Mouse (Mus musculus) cerebellum, postnatal 25 days (tissue): ENCODE measurements around the gene Rgn.

Experiments
- DNase-seq, 2 experiments: peaks; one replicate each; pipeline ENCODE4 v3.0.0; 2021; ENCODE audit warnings: mixed read lengths in 2 of 2

Gene Rgn

GRCm38 (mm10) chrX:20549532-20549931 lies at the start of gene Rgn:
Gene Rgn (plus strand): TSS chrX:20549787.
- no peak for DNase-seq

- no peak for DNase-seq
Observed at GRCm38 (mm10) chrX:20520290-20520939, 29.2 kb upstream of the Rgn start.

GRCm38 (mm10) chrX:20521578-20521977 lies 28.0 kb upstream of the Rgn start:
- DNase-seq: no peak

- DNase-seq: no peak
Observed at GRCm38 (mm10) chrX:20532621-20533020, 17.0 kb upstream of the Rgn start.

GRCm38 (mm10) chrX:20543867-20544266 lies 5.7 kb upstream of the Rgn start:
- no peak for DNase-seq

GRCm38 (mm10) chrX:20547609-20548008 lies 2.0 kb upstream of the Rgn start:
- peak in 1 of 2 experiments; percentile 5 for DNase-seq

GRCm38 (mm10) chrX:20548011-20548879 lies 1.3 kb upstream of the Rgn start:
- peak; percentile 36 to 40 for DNase-seq

- no peak for DNase-seq
Observed at GRCm38 (mm10) chrX:20548880-20549440, 627 bp upstream of the Rgn start.

GRCm38 (mm10) chrX:20552199-20552598 lies 2.6 kb downstream of the Rgn start:
- no peak for DNase-seq

GRCm38 (mm10) chrX:20561846-20562245 lies 12.3 kb downstream of the Rgn start:
- DNase-seq: no peak

GRCm38 (mm10) chrX:20563941-20564340 lies 14.4 kb downstream of the Rgn start:
- no peak for DNase-seq

- no peak for DNase-seq
Observed at GRCm38 (mm10) chrX:20571024-20571423, 21.4 kb downstream of the Rgn start.

GRCm38 (mm10) chrX:20572683-20573082 lies 23.1 kb downstream of the Rgn start:
- DNase-seq: peak in 1 of 2 experiments; percentile 2

- DNase-seq: no peak
Observed at GRCm38 (mm10) chrX:20573927-20574326, 24.3 kb downstream of the Rgn start.

GRCm38 (mm10) chrX:20587968-20588367 lies 38.4 kb downstream of the Rgn start:
- DNase-seq: peak in 1 of 2 experiments; percentile 2

GRCm38 (mm10) chrX:20608500-20608899 lies 58.9 kb downstream of the Rgn start:
- DNase-seq: no peak
